Mouse (Mus musculus) brain, embryonic 14.5 days (tissue): ENCODE measurements around the gene Kcnj6.

Source experiments
- CTCF ChIP-seq: fragments of 200-500 bp; IDR thresholded peaks from 2 replicates; pipeline ENCODE4 v1.5.1; 2012; ENCODE audit warnings: inconsistent platforms, mild to moderate bottlenecking, moderate library complexity, borderline replicate concordance; ENCODE audit not compliant: insufficient read depth, insufficient read length; ENCODE audit errors: extremely low read depth
- POLR2A ChIP-seq: fragments of 200-500 bp; IDR thresholded peaks from 2 replicates; pipeline ENCODE4 v1.6.1; 2012; ENCODE audit warnings: mild to moderate bottlenecking, inconsistent platforms, borderline replicate concordance; ENCODE audit not compliant: poor library complexity, insufficient read depth, insufficient read length, severe bottlenecking; ENCODE audit errors: extremely low read depth

- TF ChIP-seq CTCF (no peak), POLR2A (no peak)
Observed at GRCm38 (mm10) chr16:94886398-94886797, 111.1 kb downstream of the Kcnj6 start.
